Mouse (Mus musculus): ENCODE results near the gene Upk3bl. TPM values are rescaled to one million over a fixed set of nuclear protein-coding genes. Genes with fewer than 3 reads are reported as not detected.
"Not testable (repeated sequence)": the region's sequence is repeated elsewhere in the genome, so short reads cannot be mapped to it uniquely, and the experiment has no call there.

Gene Upk3bl
- total and polyA plus RNA-seq, 3 experiments, result not detected

DNA sequence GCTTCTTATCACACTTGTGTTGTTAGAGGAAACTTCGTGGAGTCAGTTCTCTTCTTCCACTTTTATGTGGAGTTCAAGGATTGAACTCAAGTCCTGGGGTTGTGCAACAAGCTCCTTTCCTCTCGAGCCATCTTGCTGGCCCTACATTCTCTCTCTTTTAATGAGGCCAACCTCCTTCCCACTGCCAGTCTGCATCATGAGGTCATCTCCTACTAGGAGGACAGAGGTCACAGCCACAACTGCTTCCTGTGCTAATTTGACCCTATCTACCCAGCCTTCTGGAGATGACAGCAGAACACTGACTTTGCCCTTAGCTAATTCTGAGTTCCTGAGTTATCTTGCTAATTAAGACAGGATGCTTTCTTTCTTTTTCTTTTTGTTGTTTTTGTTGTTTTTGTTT is 54.2 kb downstream of the Upk3bl start:
- in situ Hi-C loops (cut with MboI; ENCODE audit: low pct_ligation_motif_present, low pct_unique_long_range_greater_than_20kb, low sequenced_read_pairs), result no loop called here
- Histone ChIP-seq H3K9me3 (replicated peaks; ENCODE audit: low read length) (peaks cover 9% of the 10 kb centered on the region), H3K4me2 (ENCODE audit: insufficient read depth, low read depth, poor library complexity, severe bottlenecking) (no peak overlapping the region), H3K27me3 (replicated peaks) (peaks cover 39% of the 10 kb centered on the region), H3K4me1 (ENCODE audit: control insufficient read depth in 1 of 2, insufficient read depth in 2 of 2) (peaks cover 2 to 9% of the 10 kb centered on the region in 2 experiments; a peak in 3 of 4 replicates), H3K79me2 (replicated peaks; ENCODE audit: control insufficient read depth, extremely low read depth, insufficient read depth, poor library complexity, severe bottlenecking) (no peaks in the 10 kb centered on the region), H3K36me3 (replicated peaks in 1 of 2; ENCODE audit: control insufficient read depth in 1 of 2, insufficient read depth in 1 of 2, low read length in 1 of 2) (no peaks in the 10 kb centered on the region), H3K27ac (ENCODE audit: insufficient read depth, low read depth) (no peak overlapping the region), H3K9ac (ENCODE audit: insufficient read depth, low read depth) (no peak overlapping the region), H3K4me3 (replicated peaks in 1 of 3; ENCODE audit: low read depth in 2 of 3, low read length in 2 of 3, poor library complexity in 1 of 3) (no peak overlapping the region)
- TF ChIP-seq JUN (IDR thresholded peaks at IDR 0.05; ENCODE audit: insufficient read depth, low read depth, low read length) (no peak), CTCF (conservative IDR thresholded peaks at IDR 0.05 in 1 of 2, IDR thresholded peaks at IDR 0.05 in 1 of 2; ENCODE audit: low read depth in 2 of 2, low read length in 2 of 2) (no peak), MXI1 (IDR thresholded peaks at IDR 0.05; ENCODE audit: low read depth, low read length) (no peak), MAX (IDR thresholded peaks at IDR 0.05; ENCODE audit: low read length) (no peak), JUND (conservative IDR thresholded peaks at IDR 0.05; ENCODE audit: low read depth, low read length) (no peak), ETS1 (conservative IDR thresholded peaks at IDR 0.05; ENCODE audit: low read depth, low read length) (no peak)
- dilution Hi-C loops (cut with MboI; ENCODE audit: extremely low pct_ligation_motif_present, extremely low pct_unique_long_range_greater_than_20kb, low sequenced_read_pairs), result no loop called here
- DNase-seq (ENCODE audit: extremely low read depth), result no peak

DNA sequence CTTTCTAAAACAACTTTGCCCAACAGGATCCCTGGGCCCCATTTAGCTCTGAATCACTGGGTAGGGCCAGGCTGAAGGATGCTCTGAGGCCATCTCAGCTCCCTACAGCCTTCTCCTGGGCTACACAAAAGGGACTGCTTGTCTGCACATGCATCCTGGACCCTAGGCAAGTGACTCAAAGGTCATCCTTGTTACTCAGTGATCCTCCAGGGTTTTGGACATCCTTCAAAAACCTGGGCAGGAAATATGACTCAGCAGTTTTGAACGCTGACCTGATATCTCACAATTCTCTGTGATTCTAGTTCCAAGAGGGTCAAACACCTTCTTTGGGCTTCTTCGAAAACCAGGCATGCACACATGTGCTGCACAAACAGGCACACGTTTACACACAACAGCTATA is 54.8 kb downstream of the Upk3bl start:
- no peaks in the 10 kb centered on the region for H3K79me2 ChIP-seq (replicated peaks; ENCODE audit: control insufficient read depth, extremely low read depth, insufficient read depth, poor library complexity, severe bottlenecking)
- no peak overlapping the region for H3K4me2 ChIP-seq (ENCODE audit: insufficient read depth, low read depth, poor library complexity, severe bottlenecking)
- H3K27ac ChIP-seq (ENCODE audit: insufficient read depth, low read depth), result no peak overlapping the region
- peaks cover 34% of the 10 kb centered on the region for H3K27me3 ChIP-seq (replicated peaks)
- no peak overlapping the region for H3K9ac ChIP-seq (ENCODE audit: insufficient read depth, low read depth)
- no peaks in the 10 kb centered on the region for H3K36me3 ChIP-seq (replicated peaks in 1 of 2; ENCODE audit: control insufficient read depth in 1 of 2, insufficient read depth in 1 of 2, low read length in 1 of 2)
- TF ChIP-seq MAFK (IDR thresholded peaks at IDR 0.05; ENCODE audit: insufficient replicate concordance, low read length) (peak; percentile 66; the same call in 1 of the 2 replicates), RAD21 (IDR thresholded peaks at IDR 0.05; ENCODE audit: low read depth, low read length) (no peak), ELF1 (IDR thresholded peaks at IDR 0.05; ENCODE audit: low read depth, low read length) (no peak), USF2 (conservative IDR thresholded peaks at IDR 0.05; ENCODE audit: low read depth, low read length) (no peak), E2F4 (IDR thresholded peaks at IDR 0.05; ENCODE audit: insufficient replicate concordance, low read depth, low read length) (no peak)
- peaks cover 2 to 9% of the 10 kb centered on the region in 2 experiments; a peak in 3 of 4 replicates for H3K4me1 ChIP-seq (ENCODE audit: control insufficient read depth in 1 of 2, insufficient read depth in 2 of 2)
- in situ Hi-C loops (cut with MboI; ENCODE audit: low pct_ligation_motif_present, low pct_unique_long_range_greater_than_20kb, low sequenced_read_pairs) (no loop called here), dilution Hi-C loops (cut with MboI; ENCODE audit: extremely low pct_ligation_motif_present, extremely low pct_unique_long_range_greater_than_20kb, low sequenced_read_pairs) (no loop called here)
- no peak for DNase-seq (ENCODE audit: extremely low read depth)
- no peak overlapping the region for H3K4me3 ChIP-seq (replicated peaks in 1 of 3; ENCODE audit: low read depth in 2 of 3, low read length in 2 of 3, poor library complexity in 1 of 3)
- peaks cover 9% of the 10 kb centered on the region for H3K9me3 ChIP-seq (replicated peaks; ENCODE audit: low read length)

DNA sequence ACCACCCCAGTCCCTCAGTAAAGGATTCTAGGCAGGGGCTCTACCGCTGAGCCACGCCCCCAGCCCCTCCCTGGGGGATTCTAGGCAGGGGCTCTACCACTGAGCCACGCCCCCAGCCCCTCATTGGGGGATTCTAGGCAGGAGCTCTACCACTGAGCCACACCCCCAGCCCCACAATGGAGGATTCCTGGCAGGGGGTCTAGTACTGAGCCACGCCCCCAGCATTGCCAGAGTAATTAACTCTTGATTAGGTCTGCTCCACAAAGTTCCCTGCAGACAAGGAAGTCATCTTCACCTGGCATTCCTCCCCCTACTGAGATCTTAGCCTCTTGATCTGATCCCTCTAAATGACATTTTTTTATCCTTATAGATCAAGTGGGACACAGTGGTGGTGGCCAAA is 59.3 kb downstream of the Upk3bl start:
- H3K9me3 ChIP-seq (replicated peaks; ENCODE audit: low read length); H3K4me3 ChIP-seq (replicated peaks in 1 of 3; ENCODE audit: low read depth in 2 of 3, low read length in 2 of 3, poor library complexity in 1 of 3); H3K4me2 ChIP-seq (ENCODE audit: insufficient read depth, low read depth, poor library complexity, severe bottlenecking); H3K27me3 ChIP-seq (replicated peaks); H3K27ac ChIP-seq (ENCODE audit: insufficient read depth, low read depth); dilution Hi-C loops (cut with MboI; ENCODE audit: extremely low pct_ligation_motif_present, extremely low pct_unique_long_range_greater_than_20kb, low sequenced_read_pairs); DNase-seq (ENCODE audit: extremely low read depth); in situ Hi-C loops (cut with MboI; ENCODE audit: low pct_ligation_motif_present, low pct_unique_long_range_greater_than_20kb, low sequenced_read_pairs); H3K36me3 ChIP-seq (replicated peaks in 1 of 2; ENCODE audit: control insufficient read depth in 1 of 2, insufficient read depth in 1 of 2, low read length in 1 of 2); H3K9ac ChIP-seq (ENCODE audit: insufficient read depth, low read depth): not testable (repeated sequence)
- H3K4me1 ChIP-seq (ENCODE audit: control insufficient read depth in 1 of 2, insufficient read depth in 2 of 2), result peaks cover 12 to 29% of the 10 kb centered on the region in 2 experiments; a peak in 3 of 4 replicates
- peaks cover 16% of the 10 kb centered on the region for H3K79me2 ChIP-seq (replicated peaks; ENCODE audit: control insufficient read depth, extremely low read depth, insufficient read depth, poor library complexity, severe bottlenecking)

Other genes with a start within 250 kb of the Upk3bl start
- gene Srrm3, start 247.6 kb upstream of the Upk3bl start, total RNA-seq (2012; rRNA removed), result not detected in 2 replicates
- gene Srrm3, start 247.6 kb upstream of the Upk3bl start, total RNA-seq (2014; rRNA removed), result not detected in 2 replicates
- gene Srrm3, start 247.6 kb upstream of the Upk3bl start, polyA plus RNA-seq (2012; ENCODE audit: insufficient read length, low read depth), result not detected in 2 replicates
- 0.97 and 1.1 TPM in 2 replicates for gene Hspb1, start 166.6 kb upstream of the Upk3bl start, total RNA-seq (2012; rRNA removed)
- gene Hspb1, start 166.6 kb upstream of the Upk3bl start, total RNA-seq (2014; rRNA removed), result 1.7 and 2.6 TPM in 2 replicates
- 3.6 and 3.8 TPM in 2 replicates for gene Hspb1, start 166.6 kb upstream of the Upk3bl start, polyA plus RNA-seq (2012; ENCODE audit: insufficient read length, low read depth)
- 77.3 and 89.2 TPM in 2 replicates for gene Ywhag, start 119.9 kb upstream of the Upk3bl start, total RNA-seq (2012; rRNA removed)
- gene Ywhag, start 119.9 kb upstream of the Upk3bl start, total RNA-seq (2014; rRNA removed), result 46.4 and 55.3 TPM in 2 replicates
- gene Ywhag, start 119.9 kb upstream of the Upk3bl start, polyA plus RNA-seq (2012; ENCODE audit: insufficient read length, low read depth), result 233 and 239 TPM in 2 replicates
- 1.7 and 2.0 TPM in 2 replicates for gene Ssc4d, start 80.0 kb upstream of the Upk3bl start, total RNA-seq (2012; rRNA removed)
- gene Ssc4d, start 80.0 kb upstream of the Upk3bl start, total RNA-seq (2014; rRNA removed), result 1.8 and 2.9 TPM in 2 replicates
- 1.8 and 1.9 TPM in 2 replicates for gene Ssc4d, start 80.0 kb upstream of the Upk3bl start, polyA plus RNA-seq (2012; ENCODE audit: insufficient read length, low read depth)
- 0.13 TPM in 1 of 2 replicates, not detected in the other for gene Zp3, start 74.4 kb upstream of the Upk3bl start, total RNA-seq (2012; rRNA removed)
- not detected in 2 replicates for gene Zp3, start 74.4 kb upstream of the Upk3bl start, total RNA-seq (2014; rRNA removed)
- not detected in 2 replicates for gene Zp3, start 74.4 kb upstream of the Upk3bl start, polyA plus RNA-seq (2012; ENCODE audit: insufficient read length, low read depth)
- gene Dtx2, start 59.7 kb upstream of the Upk3bl start, total RNA-seq (2012; rRNA removed), result 20.4 and 22.0 TPM in 2 replicates
- gene Dtx2, start 59.7 kb upstream of the Upk3bl start, total RNA-seq (2014; rRNA removed), result 14.0 and 16.0 TPM in 2 replicates
- gene Dtx2, start 59.7 kb upstream of the Upk3bl start, polyA plus RNA-seq (2012; ENCODE audit: insufficient read length, low read depth), result 35.1 and 43.7 TPM in 2 replicates
- gene Upk3b, start 16.0 kb upstream of the Upk3bl start, total RNA-seq (2012; rRNA removed), result not detected in 2 replicates
- gene Upk3b, start 16.0 kb upstream of the Upk3bl start, total RNA-seq (2014; rRNA removed), result not detected in 2 replicates
- gene Upk3b, start 16.0 kb upstream of the Upk3bl start, polyA plus RNA-seq (2012; ENCODE audit: insufficient read length, low read depth), result 0.09 TPM in 1 of 2 replicates, not detected in the other
- 0.29 and 1.3 TPM in 2 replicates for gene Rasa4, start 29.4 kb downstream of the Upk3bl start, total RNA-seq (2012; rRNA removed)
- 0.07 and 0.28 TPM in 2 replicates for gene Rasa4, start 29.4 kb downstream of the Upk3bl start, total RNA-seq (2014; rRNA removed)
- gene Rasa4, start 29.4 kb downstream of the Upk3bl start, polyA plus RNA-seq (2012; ENCODE audit: insufficient read length, low read depth), result 0.11 and 0.16 TPM in 2 replicates
- 137 and 186 TPM in 2 replicates for gene Polr2j, start 62.1 kb downstream of the Upk3bl start, total RNA-seq (2012; rRNA removed)
- 160 and 178 TPM in 2 replicates for gene Polr2j, start 62.1 kb downstream of the Upk3bl start, total RNA-seq (2014; rRNA removed)
- 117 and 121 TPM in 2 replicates for gene Polr2j, start 62.1 kb downstream of the Upk3bl start, polyA plus RNA-seq (2012; ENCODE audit: insufficient read length, low read depth)
- 58.9 and 62.1 TPM in 2 replicates for gene Lrwd1, start 81.6 kb downstream of the Upk3bl start, total RNA-seq (2012; rRNA removed)
- gene Lrwd1, start 81.6 kb downstream of the Upk3bl start, total RNA-seq (2014; rRNA removed), result 49.6 and 54.3 TPM in 2 replicates
- 52.2 and 65.9 TPM in 2 replicates for gene Lrwd1, start 81.6 kb downstream of the Upk3bl start, polyA plus RNA-seq (2012; ENCODE audit: insufficient read length, low read depth)
- gene Alkbh4, start 81.7 kb downstream of the Upk3bl start, total RNA-seq (2012; rRNA removed), result 12.9 and 15.7 TPM in 2 replicates
- gene Alkbh4, start 81.7 kb downstream of the Upk3bl start, total RNA-seq (2014; rRNA removed), result 10.2 and 12.2 TPM in 2 replicates
- gene Alkbh4, start 81.7 kb downstream of the Upk3bl start, polyA plus RNA-seq (2012; ENCODE audit: insufficient read length, low read depth), result 12.0 and 15.9 TPM in 2 replicates
- 7.3 and 8.8 TPM in 2 replicates for gene Orai2, start 116.2 kb downstream of the Upk3bl start, total RNA-seq (2012; rRNA removed)
- 6.4 and 7.3 TPM in 2 replicates for gene Orai2, start 116.2 kb downstream of the Upk3bl start, total RNA-seq (2014; rRNA removed)
- 7.4 TPM in 2 replicates for gene Orai2, start 116.2 kb downstream of the Upk3bl start, polyA plus RNA-seq (2012; ENCODE audit: insufficient read length, low read depth)
- 45.5 and 59.1 TPM in 2 replicates for gene Prkrip1, start 144.5 kb downstream of the Upk3bl start, total RNA-seq (2012; rRNA removed)
- gene Prkrip1, start 144.5 kb downstream of the Upk3bl start, total RNA-seq (2014; rRNA removed), result 43.7 and 47.7 TPM in 2 replicates
- 94.8 and 117 TPM in 2 replicates for gene Prkrip1, start 144.5 kb downstream of the Upk3bl start, polyA plus RNA-seq (2012; ENCODE audit: insufficient read length, low read depth)
- gene Sh2b2, start 192.1 kb downstream of the Upk3bl start, total RNA-seq (2012; rRNA removed), result 16.2 and 17.9 TPM in 2 replicates
- 8.1 and 8.5 TPM in 2 replicates for gene Sh2b2, start 192.1 kb downstream of the Upk3bl start, total RNA-seq (2014; rRNA removed)
- 26.4 and 27.8 TPM in 2 replicates for gene Sh2b2, start 192.1 kb downstream of the Upk3bl start, polyA plus RNA-seq (2012; ENCODE audit: insufficient read length, low read depth)

Data from CH12.LX (cell line).